In genomic region chr12:98733165-98733564, GRCm38 (mm10) we compare ENCODE assay signal across 8 mouse cellular contexts. TPM values are rescaled to one million over a fixed set of nuclear protein-coding genes. Genes with fewer than 3 reads are reported as not detected.
DNase-seq lines count a peak whose midpoint lies in the region; ATAC-seq and TF ChIP-seq lines count a peak whose summit lies in the region.

No protein-coding gene starts in this region.

- no peaks in the 10 kb centered on the region for H3K9me3 ChIP-seq in kidney, embryonic 15.5 days (replicated peaks)
- H3K9me3 ChIP-seq in midbrain, embryonic 16.5 days (replicated peaks; ENCODE audit: control insufficient read depth, low read length, poor library complexity, severe bottlenecking), result no peaks in the 10 kb centered on the region

- TF ChIP-seq CTCF in bone marrow macrophage, adult 2 months (IDR thresholded peaks at IDR 0.05; ENCODE audit: low read depth, low read length), result no peak

- ATAC-seq in kidney, embryonic 15.5 days (replicated peaks; ENCODE audit: low FRiP score), result no peak
- peak; percentile 51 for ATAC-seq in inflammation-experienced regulatory T-cells, adult 6 months
- no peak for ATAC-seq in midbrain, embryonic 16.5 days

- no peak for DNase-seq in kidney, postnatal 36 days
- DNase-seq in natural killer cell, adult 2 months (ENCODE audit: low spot score in 2 of 2), result no peak
- no peak for DNase-seq in adrenal gland, adult 2 months
- no peak for DNase-seq in urinary bladder, adult 2 months (ENCODE audit: low spot score)

- H3K27me3 ChIP-seq in kidney, embryonic 15.5 days, result peaks cover 1% of the 10 kb centered on the region; the same call in 1 of the 2 replicates
- H3K27me3 ChIP-seq in midbrain, embryonic 16.5 days (ENCODE audit: control insufficient read depth, insufficient read depth, low read depth, low read length), result peaks cover 2% of the 10 kb centered on the region; the same call in 1 of the 2 replicates

- peak overlapping the region; percentile 63 for H3K4me3 ChIP-seq in kidney, embryonic 15.5 days (replicated peaks)
- peak overlapping the region; percentile 86 for H3K4me3 ChIP-seq in bone marrow macrophage, adult 2 months (ENCODE audit: insufficient read depth, low read length)
- peak overlapping the region; percentile 75 for H3K4me3 ChIP-seq in midbrain, embryonic 16.5 days (ENCODE audit: low read depth, low read length)

- 0 out of 2 replicates have a peak overlapping the region, but pooled peaks have one; percentile 64 for H3K9ac ChIP-seq in kidney, embryonic 15.5 days
- peak overlapping the region; percentile 70 for H3K9ac ChIP-seq in midbrain, embryonic 16.5 days (ENCODE audit: low read depth, low read length)

- TF ChIP-seq POLR2A in bone marrow macrophage, adult 2 months (IDR thresholded peaks at IDR 0.05; ENCODE audit: borderline replicate concordance, low read depth, low read length), result no peak

- peaks cover 26% of the 10 kb centered on the region for H3K4me1 ChIP-seq in kidney, embryonic 15.5 days
- peaks cover 13% of the 10 kb centered on the region for H3K4me1 ChIP-seq in bone marrow macrophage, adult 2 months (ENCODE audit: control insufficient read depth, insufficient read depth, low read length)
- peaks cover 42% of the 10 kb centered on the region for H3K4me1 ChIP-seq in midbrain, embryonic 16.5 days (ENCODE audit: control insufficient read depth, insufficient read depth, low read length)

- peak overlapping the region; percentile 66 for H3K4me2 ChIP-seq in kidney, embryonic 15.5 days
- peak overlapping the region; percentile 79 for H3K4me2 ChIP-seq in midbrain, embryonic 16.5 days (ENCODE audit: low read length)

- peaks cover 3% of the 10 kb centered on the region; the same call in 1 of the 2 replicates for H3K36me3 ChIP-seq in kidney, embryonic 15.5 days
- no peaks in the 10 kb centered on the region for H3K36me3 ChIP-seq in midbrain, embryonic 16.5 days (ENCODE audit: control insufficient read depth, insufficient read depth, low read length)

- H3K27ac ChIP-seq in kidney, embryonic 15.5 days, result no peak overlapping the region
- H3K27ac ChIP-seq in bone marrow macrophage, adult 2 months (ENCODE audit: insufficient read depth, low read depth, low read length), result no peak overlapping the region
- H3K27ac ChIP-seq in midbrain, embryonic 16.5 days (ENCODE audit: low read length), result no peak overlapping the region

- WGBS in kidney, embryonic 15.5 days, result 58% methylated on average over 3 of the region's 3 CpGs
- WGBS in midbrain, embryonic 16.5 days, result 70% methylated on average over 3 of the region's 3 CpGs

RNA-seq across cellular contexts. Expression of gene Ptpn21, which starts 4.0 kb away (rescaled TPM):
- 6.6 and 7.1 TPM in 2 replicates for polyA plus RNA-seq in kidney, embryonic 15.5 days (2015; fragmentation: Nextera tagmentation; extraction: Ambion mirVana)
- polyA plus RNA-seq in bone marrow macrophage, adult 2 months (2012; ENCODE audit: insufficient read depth, insufficient read length, missing spikeins), result 4.4 and 6.0 TPM in 2 replicates
- 1 to 10 TPM; 4.0 to 6.4 (median 4.8) TPM for polyA plus RNA-seq in inflammation-experienced regulatory T-cells, adult 6 months (2017; shearing (Covaris generic))
- 4.0 and 4.9 TPM in 2 replicates for polyA plus RNA-seq in midbrain, embryonic 16.5 days (2015; fragmentation: Nextera tagmentation; extraction: Ambion mirVana)
- total RNA-seq in adrenal gland, adult 2 months (2021), result 10 to 100 TPM; 15.3 to 24.1 TPM
- polyA plus RNA-seq in adrenal gland, adult 2 months (2012; rRNA removed), result 18.6 and 19.8 TPM in 2 replicates
- 22.1 and 25.3 TPM in 2 replicates for polyA plus RNA-seq in urinary bladder, adult 2 months (2012; rRNA removed)

RNA-seq across cellular contexts. Expression of gene Zc3h14, which starts 13.6 kb away (rescaled TPM):
- polyA plus RNA-seq in kidney, embryonic 15.5 days (2015; fragmentation: Nextera tagmentation; extraction: Ambion mirVana), result 127 and 128 TPM in 2 replicates
- 59.5 and 76.4 TPM in 2 replicates for polyA plus RNA-seq in bone marrow macrophage, adult 2 months (2012; ENCODE audit: insufficient read depth, insufficient read length, missing spikeins)
- polyA plus RNA-seq in inflammation-experienced regulatory T-cells, adult 6 months (2017; shearing (Covaris generic)), result 10 to 100 TPM; 36.1 to 39.8 (median 37.1) TPM
- 103 and 109 TPM in 2 replicates for polyA plus RNA-seq in midbrain, embryonic 16.5 days (2015; fragmentation: Nextera tagmentation; extraction: Ambion mirVana)
- 100 to 1,000 TPM in 1 of 2 experiments, 10 to 100 TPM in 1; 80.8 to 107 TPM for total RNA-seq in adrenal gland, adult 2 months (2021)
- 15.1 and 17.2 TPM in 2 replicates for polyA plus RNA-seq in adrenal gland, adult 2 months (2012; rRNA removed)
- polyA plus RNA-seq in urinary bladder, adult 2 months (2012; rRNA removed), result 72.8 and 84.4 TPM in 2 replicates
